Mouse (Mus musculus) mature B cell (primary cell): ENCODE measurements around the gene Pdzd8.

Experiments used
- in situ Hi-C: fragments of 300-500 bp; cut with MboI; formaldehyde crosslinking; loops from 2 replicates; pipeline ENCODE4 v1.14.3; 2019

Pdzd8 gene

GRCm38 (mm10) chr19:59345658-59346283, at the start of gene Pdzd8:
Gene Pdzd8 (minus strand): TSS chr19:59345780.
- in situ Hi-C loops: no loop called here

GRCm38 (mm10) chr19:59393777-59394441, 48.3 kb upstream of the Pdzd8 start:
- in situ Hi-C loops: no loop called here

- in situ Hi-C loops: no loop called here
Observed at GRCm38 (mm10) chr19:59388847-59389606, 43.4 kb upstream of the Pdzd8 start.

- in situ Hi-C loops: no loop called here
Observed at GRCm38 (mm10) chr19:59388399-59388798, 42.8 kb upstream of the Pdzd8 start.

- in situ Hi-C loops: no loop called here
Observed at GRCm38 (mm10) chr19:59387178-59387577, 41.6 kb upstream of the Pdzd8 start.

DNA sequence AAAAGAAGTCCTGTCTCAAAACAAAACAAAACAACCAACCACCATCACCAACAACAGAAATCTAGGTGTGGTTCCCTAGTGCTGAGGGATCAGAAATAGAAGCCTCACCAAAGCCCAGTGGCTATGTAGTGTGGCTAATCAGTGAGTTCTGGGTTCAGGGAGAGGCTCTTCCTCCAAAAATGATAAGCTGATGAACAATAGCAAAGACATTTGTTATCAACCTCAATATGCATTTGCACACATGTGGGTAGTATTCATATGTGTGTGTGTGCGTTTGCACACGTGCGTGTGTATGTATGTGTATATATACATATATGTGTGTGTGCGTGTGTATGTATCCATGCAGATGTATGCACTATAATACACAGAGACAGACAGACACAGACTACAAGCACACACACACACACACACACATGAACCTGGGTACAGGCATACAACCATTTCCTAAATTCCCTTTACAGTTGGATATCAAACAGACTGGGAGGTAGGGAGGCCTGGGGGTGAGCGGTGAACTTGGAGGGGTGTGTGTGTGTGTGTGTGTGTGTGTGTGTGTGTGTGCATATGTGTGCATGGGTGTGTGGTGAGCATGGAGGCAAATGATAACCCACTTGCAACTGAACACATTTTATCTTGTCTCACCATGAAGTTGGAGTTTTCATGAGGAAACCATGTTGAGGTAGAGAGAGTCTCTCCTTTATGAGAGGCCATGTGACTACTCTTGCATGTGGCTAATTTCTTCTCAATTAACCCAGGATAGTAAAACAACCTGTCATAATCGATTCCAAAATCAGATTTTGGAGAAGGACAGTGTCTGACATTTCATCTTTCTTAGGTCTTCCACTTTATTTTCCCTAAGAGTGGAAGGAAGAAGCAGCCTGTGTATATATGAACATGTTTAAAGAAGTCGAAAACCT, 39.3 kb upstream of the Pdzd8 start:
- in situ Hi-C loops: no loop called here

DNA sequence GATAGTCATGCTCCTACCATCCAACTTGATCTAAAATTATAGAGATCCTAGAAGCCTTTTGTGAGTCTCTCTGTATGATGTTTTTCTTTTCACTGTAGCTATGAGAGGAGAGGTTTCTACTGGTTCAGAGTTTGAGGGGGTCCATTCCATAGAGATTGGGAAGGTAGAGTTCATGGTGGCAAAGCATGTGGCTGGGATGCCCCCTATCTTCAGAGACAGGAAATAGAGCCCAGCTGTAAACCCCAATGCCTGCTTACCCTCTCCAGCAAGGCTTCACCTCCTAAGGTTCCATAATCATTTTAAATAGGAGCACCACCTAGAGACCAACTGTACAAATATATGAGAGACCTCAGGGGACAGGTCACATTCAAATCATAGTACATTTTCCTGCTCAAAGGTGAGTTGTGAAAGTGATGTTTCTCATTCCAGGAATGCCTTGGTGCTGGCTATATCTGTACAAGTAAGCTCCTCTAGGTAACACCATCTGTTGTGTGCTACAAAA, 36.9 kb upstream of the Pdzd8 start:
- in situ Hi-C loops: no loop called here

GRCm38 (mm10) chr19:59379995-59380394, 34.4 kb upstream of the Pdzd8 start:
- in situ Hi-C loops: no loop called here

DNA sequence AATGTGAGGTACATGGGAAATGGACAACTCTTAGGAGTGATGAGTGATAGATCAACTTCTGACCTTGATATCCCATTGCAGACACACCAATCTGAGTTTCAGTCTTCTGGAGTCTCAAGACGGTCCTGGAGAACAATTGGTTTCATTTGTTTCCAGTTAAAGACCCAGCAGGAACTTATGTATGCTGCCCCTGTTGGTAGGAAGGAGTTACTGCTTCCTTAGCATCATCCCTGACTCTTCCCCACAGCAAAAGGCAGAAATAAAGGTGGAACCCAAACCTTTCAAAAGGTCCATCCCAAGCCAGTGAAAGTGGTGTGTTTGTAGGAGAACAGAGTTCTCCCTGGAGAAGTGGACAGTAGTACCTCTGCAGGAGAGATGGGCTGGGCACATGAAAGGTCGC, 30.9 kb upstream of the Pdzd8 start:
- in situ Hi-C loops: no loop called here

- in situ Hi-C loops: no loop called here
Observed at GRCm38 (mm10) chr19:59374940-59375339, 29.4 kb upstream of the Pdzd8 start.

DNA sequence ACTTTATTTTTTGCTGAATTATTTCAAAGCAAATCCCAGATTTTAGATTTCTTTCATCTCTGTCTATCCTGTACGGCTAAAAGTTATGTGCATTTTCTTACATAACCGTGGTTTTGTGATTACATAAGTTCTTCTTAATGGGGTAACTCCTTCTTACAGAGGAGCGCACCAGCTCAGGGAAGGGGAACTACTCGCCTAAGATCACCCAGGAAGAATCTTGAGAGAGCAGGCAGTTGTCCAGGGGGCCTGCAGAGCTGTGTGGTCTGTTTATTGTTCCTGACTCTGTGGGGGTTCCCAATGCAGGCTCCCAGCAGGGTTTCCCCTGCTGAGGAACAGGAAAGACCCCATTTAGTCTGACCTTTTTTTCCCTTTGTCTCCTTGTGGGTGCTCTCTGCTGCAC, 27.3 kb upstream of the Pdzd8 start:
- in situ Hi-C loops: no loop called here

- in situ Hi-C loops: no loop called here
Observed at GRCm38 (mm10) chr19:59371016-59371415, 25.4 kb upstream of the Pdzd8 start.

- in situ Hi-C loops: no loop called here
Observed at GRCm38 (mm10) chr19:59367892-59368291, 22.3 kb upstream of the Pdzd8 start.

- in situ Hi-C loops: no loop called here
Observed at GRCm38 (mm10) chr19:59366724-59367123, 21.1 kb upstream of the Pdzd8 start.

- in situ Hi-C loops: no loop called here
Observed at GRCm38 (mm10) chr19:59363666-59364065, 18.1 kb upstream of the Pdzd8 start.

GRCm38 (mm10) chr19:59362646-59363045, 17.1 kb upstream of the Pdzd8 start:
- in situ Hi-C loops: no loop called here

DNA sequence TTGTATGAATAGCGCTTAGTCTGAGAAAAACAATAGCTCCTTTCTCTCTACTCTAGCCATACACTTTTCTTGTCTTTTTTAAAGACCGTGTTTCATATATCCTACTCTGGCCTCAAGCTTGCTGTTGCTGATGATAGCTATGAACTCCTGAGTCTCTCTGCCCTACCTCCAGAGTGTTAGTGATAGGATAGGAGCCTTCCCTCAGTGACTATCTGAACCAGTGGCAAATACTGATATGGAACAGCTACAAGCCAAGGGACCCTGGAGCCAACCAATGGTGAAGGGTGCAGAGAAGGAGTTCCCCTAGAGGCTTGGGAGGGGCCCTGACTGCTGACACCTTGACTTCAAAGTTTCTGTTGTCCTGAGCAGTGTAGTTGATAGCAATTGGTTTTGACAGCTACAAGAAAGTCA, 14.9 kb upstream of the Pdzd8 start:
- in situ Hi-C loops: no loop called here

- in situ Hi-C loops: no loop called here
Observed at GRCm38 (mm10) chr19:59359202-59359601, 13.6 kb upstream of the Pdzd8 start.

DNA sequence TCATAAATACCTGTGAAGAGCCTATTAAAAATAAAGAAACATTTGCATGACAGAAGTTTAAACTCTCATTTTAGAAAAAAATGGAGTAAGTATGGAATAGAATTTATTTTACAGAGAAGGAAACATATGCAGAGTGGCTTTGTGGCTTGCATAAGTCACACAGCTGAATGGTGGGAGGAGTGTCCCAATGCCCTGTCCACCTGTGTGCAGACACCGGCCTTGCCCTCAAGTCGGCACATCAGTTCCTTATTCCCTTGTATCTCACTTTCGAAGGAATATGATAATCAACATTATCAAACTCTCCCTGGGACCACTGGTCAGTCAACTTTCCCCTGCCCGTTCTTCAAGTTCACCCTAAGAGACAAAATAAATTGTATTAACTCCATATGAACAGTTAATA, 12.3 kb upstream of the Pdzd8 start:
- in situ Hi-C loops: no loop called here

- in situ Hi-C loops: no loop called here
Observed at GRCm38 (mm10) chr19:59356843-59357595, 11.4 kb upstream of the Pdzd8 start.

- in situ Hi-C loops: no loop called here
Observed at GRCm38 (mm10) chr19:59356388-59356787, 10.8 kb upstream of the Pdzd8 start.
